Mouse (Mus musculus): ENCODE measurements around the gene Tmod3. TPM values are rescaled to one million over a fixed set of nuclear protein-coding genes. Genes with fewer than 3 reads are reported as not detected.
A peak's percentile ranks its signal among the peaks of the same experiment; 100 is the strongest.

The Tmod3 gene
- total RNA-seq (2014; fragmentation: Nextera tagmentation), result 26.5 and 30.0 TPM in 2 replicates
- total RNA-seq (2017), result 45.0 and 65.9 TPM in 2 replicates

- peak; percentile 86 for ATAC-seq (replicated peaks; ENCODE audit: low FRiP score, low TSS enrichment, poor library complexity, severe bottlenecking)
Measured at GRCm38 (mm10) chr9:75559512-75560012, at the start of gene Tmod3. Tmod3 (minus strand) TSS chr9:75559657.

- no peak for ATAC-seq (replicated peaks; ENCODE audit: low FRiP score, low TSS enrichment, poor library complexity, severe bottlenecking)
Measured at GRCm38 (mm10) chr9:75607496-75607895, 48.0 kb upstream of the Tmod3 start.

DNA sequence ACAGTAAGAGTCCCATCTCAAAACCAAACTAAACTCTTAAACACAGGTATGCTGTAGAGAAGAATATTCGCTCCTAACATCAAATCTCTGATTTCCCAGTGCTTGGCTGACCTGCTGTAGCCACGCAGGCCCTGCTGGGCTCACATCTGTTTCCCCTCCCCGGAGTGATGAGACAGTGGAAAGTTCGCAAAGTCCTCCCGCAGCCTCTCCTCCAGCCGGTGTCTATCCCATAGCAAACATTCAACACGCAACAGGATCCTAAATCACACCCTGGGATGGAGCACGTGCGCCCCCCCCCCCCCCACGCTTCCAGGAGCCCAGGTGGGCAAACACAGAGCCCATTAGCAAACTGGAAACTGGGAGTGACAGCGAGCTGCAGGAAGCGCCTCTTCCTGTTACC lies 42.1 kb upstream of the Tmod3 start:
- ATAC-seq (replicated peaks; ENCODE audit: low FRiP score, low TSS enrichment, poor library complexity, severe bottlenecking), result no peak

GRCm38 (mm10) chr9:75600166-75600934 lies 40.9 kb upstream of the Tmod3 start:
- ATAC-seq (replicated peaks; ENCODE audit: low FRiP score, low TSS enrichment, poor library complexity, severe bottlenecking), result no peak

DNA sequence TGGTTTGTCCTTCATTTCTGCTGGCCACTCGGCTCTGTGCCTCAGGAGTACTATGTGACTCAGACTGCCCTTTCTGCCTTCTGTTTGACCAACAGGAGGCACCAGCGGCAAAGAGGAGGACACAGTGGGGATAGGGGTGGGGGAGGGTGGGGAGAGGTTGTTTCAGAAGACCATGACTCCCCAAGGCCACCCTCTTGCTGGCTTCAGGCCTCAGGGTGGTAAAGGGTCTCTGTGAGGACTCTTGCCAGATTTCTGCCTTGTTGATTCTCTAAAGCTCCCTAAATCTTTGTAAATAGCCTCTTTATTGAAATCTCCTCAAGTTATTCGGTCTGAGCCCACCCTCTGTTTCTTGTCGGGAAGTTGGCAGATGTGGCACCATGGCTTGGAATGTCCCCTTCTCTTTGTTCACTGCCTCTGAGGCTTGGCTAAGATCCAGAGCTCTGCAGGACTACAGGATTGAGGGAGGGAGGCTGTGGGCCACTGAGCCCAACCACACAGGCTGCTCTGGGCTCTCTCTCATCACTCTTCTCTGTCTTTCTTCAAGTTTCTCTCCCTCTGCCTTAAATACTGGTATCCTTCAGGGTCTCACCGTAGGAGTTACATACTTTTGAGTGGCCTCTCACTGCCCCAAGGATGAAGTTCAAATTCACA lies 39.9 kb upstream of the Tmod3 start:
- ATAC-seq (replicated peaks; ENCODE audit: low FRiP score, low TSS enrichment, poor library complexity, severe bottlenecking), result no peak

DNA sequence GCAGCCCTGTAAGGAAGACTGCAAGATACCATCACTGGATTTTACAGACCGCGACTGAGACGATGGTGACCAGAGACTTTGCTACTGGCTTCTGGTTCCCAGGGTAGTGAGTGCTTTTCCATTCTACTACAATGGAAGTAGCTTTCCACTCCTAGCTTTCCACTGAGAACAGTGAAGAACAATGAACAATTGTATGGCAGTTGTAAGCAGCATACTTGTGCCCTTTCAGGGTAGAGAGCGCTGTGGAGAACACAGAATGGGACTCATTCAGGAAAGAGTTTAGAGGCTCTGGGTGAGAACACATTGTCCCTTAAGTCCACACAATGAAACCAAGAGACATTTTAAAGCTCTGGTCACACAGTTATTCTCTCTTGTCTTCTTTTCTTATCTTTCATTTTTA lies 38.1 kb upstream of the Tmod3 start:
- ATAC-seq (replicated peaks; ENCODE audit: low FRiP score, low TSS enrichment, poor library complexity, severe bottlenecking), result no peak

- ATAC-seq (replicated peaks; ENCODE audit: low FRiP score, low TSS enrichment, poor library complexity, severe bottlenecking), result no peak
Measured at GRCm38 (mm10) chr9:75597036-75597435, 37.6 kb upstream of the Tmod3 start.

- no peak for ATAC-seq (replicated peaks; ENCODE audit: low FRiP score, low TSS enrichment, poor library complexity, severe bottlenecking)
Measured at GRCm38 (mm10) chr9:75593481-75593880, 34.0 kb upstream of the Tmod3 start.

GRCm38 (mm10) chr9:75589850-75590790 lies 30.7 kb upstream of the Tmod3 start:
- ATAC-seq (replicated peaks; ENCODE audit: low FRiP score, low TSS enrichment, poor library complexity, severe bottlenecking), result no peak

DNA sequence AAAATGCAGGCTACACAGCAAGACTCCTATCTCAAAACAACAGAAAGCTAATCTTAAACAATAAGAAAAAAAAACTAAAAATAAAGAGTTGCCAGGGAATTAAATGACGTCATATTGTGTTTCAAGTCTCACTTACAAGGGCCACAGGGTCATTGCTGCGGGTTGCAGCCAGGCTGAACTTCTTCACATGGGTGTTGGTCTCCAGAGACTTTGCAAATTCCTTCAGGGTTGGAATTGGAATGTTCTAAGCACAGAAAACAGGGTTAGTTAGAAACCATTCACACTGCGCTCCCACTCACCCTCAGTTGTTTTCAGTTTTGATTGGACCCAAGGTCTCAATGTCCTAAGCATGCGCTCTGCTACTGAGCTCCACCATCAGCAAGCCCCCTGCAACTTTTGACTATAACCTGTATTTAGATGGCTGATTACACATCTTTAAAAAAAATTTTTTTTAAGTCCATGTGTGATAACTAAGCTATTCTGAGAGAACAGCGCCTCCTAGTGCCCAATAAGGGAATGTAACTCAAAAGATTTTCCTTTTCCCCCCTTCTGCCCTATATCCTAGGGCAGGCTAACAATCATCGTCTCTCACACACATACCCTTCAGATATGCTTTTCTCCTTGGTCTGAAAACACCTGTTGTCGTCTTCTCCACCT lies 22.4 kb upstream of the Tmod3 start:
- peak; percentile 76 for ATAC-seq (replicated peaks; ENCODE audit: low FRiP score, low TSS enrichment, poor library complexity, severe bottlenecking)

DNA sequence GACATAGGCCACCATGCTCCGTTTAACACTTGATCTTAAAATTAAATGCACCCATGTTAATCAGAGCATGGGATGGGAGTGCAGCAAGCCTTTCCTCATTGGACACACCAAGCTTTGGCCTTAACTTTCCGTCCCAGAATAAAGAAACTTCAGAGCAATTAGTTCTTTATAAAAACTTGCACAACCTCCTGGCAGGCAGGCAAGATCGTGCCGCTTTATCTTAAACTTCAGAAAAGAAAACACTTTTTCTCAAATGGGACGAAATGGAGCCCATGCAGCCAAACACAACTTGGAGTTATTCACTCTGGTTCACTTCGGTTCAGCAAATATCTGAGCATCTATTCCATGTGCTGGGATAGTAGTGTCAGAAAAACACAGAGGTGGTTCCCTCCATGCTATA lies 19.9 kb upstream of the Tmod3 start:
- ATAC-seq (replicated peaks; ENCODE audit: low FRiP score, low TSS enrichment, poor library complexity, severe bottlenecking), result no peak

- ATAC-seq (replicated peaks; ENCODE audit: low FRiP score, low TSS enrichment, poor library complexity, severe bottlenecking), result no peak
Measured at GRCm38 (mm10) chr9:75571036-75571942, 11.8 kb upstream of the Tmod3 start.

GRCm38 (mm10) chr9:75568399-75568798 lies 8.9 kb upstream of the Tmod3 start:
- no peak for ATAC-seq (replicated peaks; ENCODE audit: low FRiP score, low TSS enrichment, poor library complexity, severe bottlenecking)

GRCm38 (mm10) chr9:75564892-75565291 lies 5.4 kb upstream of the Tmod3 start:
- ATAC-seq (replicated peaks; ENCODE audit: low FRiP score, low TSS enrichment, poor library complexity, severe bottlenecking), result no peak

- ATAC-seq (replicated peaks; ENCODE audit: low FRiP score, low TSS enrichment, poor library complexity, severe bottlenecking), result peak; percentile 71
Measured at GRCm38 (mm10) chr9:75563622-75564021, 4.2 kb upstream of the Tmod3 start.

DNA sequence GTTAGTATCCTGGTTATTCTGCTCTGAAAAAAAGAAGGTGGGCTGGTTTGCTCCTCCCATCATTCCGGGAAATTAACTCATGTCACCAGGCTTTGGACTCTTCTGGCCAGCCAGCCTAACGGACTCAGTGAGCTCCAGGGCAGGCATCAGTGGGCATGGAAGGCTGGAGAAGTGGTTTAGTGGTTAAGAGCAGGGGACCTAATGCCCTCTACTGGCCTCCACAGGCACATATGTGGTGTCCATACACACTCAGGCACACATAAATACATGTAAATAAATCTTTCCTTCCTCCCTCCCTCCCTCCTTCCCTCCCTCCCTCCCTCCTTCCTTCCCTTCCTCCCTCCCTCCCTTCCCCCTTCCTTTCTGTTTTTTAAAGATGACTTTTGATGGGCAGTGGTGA lies 3.7 kb upstream of the Tmod3 start:
- no peak for ATAC-seq (replicated peaks; ENCODE audit: low FRiP score, low TSS enrichment, poor library complexity, severe bottlenecking)

- ATAC-seq (replicated peaks; ENCODE audit: low FRiP score, low TSS enrichment, poor library complexity, severe bottlenecking), result no peak
Measured at GRCm38 (mm10) chr9:75561040-75561669, 1.7 kb upstream of the Tmod3 start.

DNA sequence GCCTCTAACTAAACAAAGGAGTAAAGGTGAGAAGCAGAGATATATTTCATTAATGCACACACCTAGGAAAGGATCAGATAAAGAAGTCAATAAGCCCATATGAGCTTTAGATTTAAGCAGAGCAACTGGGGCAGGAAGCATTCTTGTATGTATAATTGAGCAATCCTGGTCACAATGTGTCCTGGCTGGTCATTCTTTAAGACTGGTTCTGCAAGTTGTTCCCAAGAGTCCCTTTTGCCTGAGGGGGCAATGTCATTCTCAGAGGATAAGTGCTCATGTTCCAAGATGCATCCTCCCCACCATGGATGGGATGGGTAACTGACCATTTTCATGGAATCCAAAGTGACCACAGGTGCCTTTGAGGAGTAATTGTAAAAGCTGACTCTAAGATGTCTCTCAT lies 896 bp upstream of the Tmod3 start:
- ATAC-seq (replicated peaks; ENCODE audit: low FRiP score, low TSS enrichment, poor library complexity, severe bottlenecking), result no peak
